11 mouse cellular contexts compared by ENCODE assay signal in the genomic region with DNA sequence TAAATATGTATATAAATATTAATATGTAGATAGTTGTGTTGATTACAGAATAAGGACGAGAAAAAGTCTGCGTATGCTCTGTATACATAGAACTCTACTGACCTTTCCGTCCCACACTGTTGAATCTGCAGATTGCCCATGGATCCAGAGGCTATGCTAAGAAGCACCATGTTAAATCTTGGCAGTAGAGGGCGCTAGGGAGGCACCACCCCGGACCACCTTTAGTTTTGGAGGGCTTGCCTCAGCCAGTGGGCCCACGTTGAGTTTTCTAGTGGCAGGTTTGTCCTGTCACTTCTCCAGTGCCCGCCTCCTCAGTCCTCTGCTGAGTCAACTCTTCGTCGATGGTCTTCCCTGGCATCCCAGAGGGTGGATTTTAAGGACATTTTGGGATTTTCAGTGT. TPM values are rescaled to one million over a fixed set of nuclear protein-coding genes. Genes with fewer than 3 reads are reported as not detected.
DNase-seq lines count a peak whose midpoint lies in the region; TF ChIP-seq lines count a peak whose summit lies in the region.
"Had no signal": no experiment of that assay in that cellular context is flagged by ENCODE, and none has a peak within 500 bp of the region (broad histone marks: within the 10 kb centered on the region; RNA-seq: fewer than 3 reads in every experiment).

No protein-coding gene starts in this region.

- WGBS in lung, adult 2 months: 63% methylated on average over 9 of the region's 9 CpGs

- H3K4me3 ChIP-seq in lung, adult 2 months (replicated peaks; ENCODE audit: extremely low read depth, low read depth, low read length): no peak overlapping the region
- H3K4me3 ChIP-seq: embryonic facial prominence, embryonic 13.5 days; midbrain, embryonic 15.5 days had no signal

- TF ChIP-seq POLR2A in lung, adult 2 months (IDR thresholded peaks at IDR 0.05; ENCODE audit: borderline replicate concordance, extremely low read depth, low read depth, low read length): no peak
- no peak for TF ChIP-seq POLR2A in brain, embryonic 14.5 days (IDR thresholded peaks at IDR 0.05; ENCODE audit: borderline replicate concordance, extremely low read depth, insufficient read depth, insufficient read length, poor library complexity, severe bottlenecking)

- peak; percentile 28; the same call in 1 of the 2 replicates for TF ChIP-seq CTCF in lung, adult 2 months (IDR thresholded peaks at IDR 0.05; ENCODE audit: insufficient read depth, low read length)
- TF ChIP-seq CTCF in brain, embryonic 14.5 days (IDR thresholded peaks at IDR 0.05; ENCODE audit: borderline replicate concordance, extremely low read depth, insufficient read depth, insufficient read length): peak; percentile 36; the same call in 1 of the 2 replicates

- DNase-seq in embryo, embryonic 10 days (ENCODE audit: low spot score): peak; percentile 47
- no peak for DNase-seq in embryo, embryonic 11 days
- no peak for DNase-seq in lung, adult 2 months
- DNase-seq in lung, postnatal 14 days: no peak
- DNase-seq in brain, embryonic 14.5 days (ENCODE audit: low read depth): no peak
- DNase-seq in testis, postnatal 14 days (ENCODE audit: low spot score): peak; percentile 34
- no peak for DNase-seq in cerebellum, adult 9-11 months
- DNase-seq in embryo, embryonic 9.5 days (ENCODE audit: extremely low spot score): no peak
- DNase-seq: gastrocnemius, postnatal 36 days had no signal

- H3K4me1 ChIP-seq in lung, adult 2 months (ENCODE audit: control insufficient read depth, insufficient read depth, low read length): no peaks in the 10 kb centered on the region
- H3K4me1 ChIP-seq: embryonic facial prominence, embryonic 13.5 days; midbrain, embryonic 15.5 days had no signal

RNA-seq across cellular contexts. Expression of a gene that starts 11.9 kb away (rescaled TPM):
- 16.3 and 25.9 TPM in 2 replicates for polyA plus RNA-seq in lung, adult 2 months (2012; rRNA removed)
- 31.1 and 44.4 TPM in 2 replicates for polyA plus RNA-seq in brain, embryonic 14.5 days (2012; rRNA removed)

RNA-seq across cellular contexts. Expression of a gene that starts 56.6 kb away (rescaled TPM):
- polyA plus RNA-seq in lung, adult 2 months (2012; rRNA removed): 73.2 and 105 TPM in 2 replicates
- 2.7 and 3.0 TPM in 2 replicates for polyA plus RNA-seq in brain, embryonic 14.5 days (2012; rRNA removed)

Comparison
In these comparisons a context has a peak if more than half of its experiments do, and no peak if none do; other contexts are left out.
1. DNase-seq: peak in embryo, embryonic 10 days (single experiment) and testis, postnatal 14 days (single experiment); none in embryo, embryonic 11 days (single experiment), lung, adult 2 months (single experiment), lung, postnatal 14 days (single experiment), brain, embryonic 14.5 days (single experiment), cerebellum, adult 9-11 months (single experiment) and embryo, embryonic 9.5 days (single experiment).
2. RNA of a gene that starts 56.6 kb away (polyA plus RNA-seq): 73.2 to 105 TPM in lung, adult 2 months; 2.7 to 3.0 TPM in brain, embryonic 14.5 days; every median in the first group is over 10 times any median in the second.